Mouse (Mus musculus) CD8-positive naive resting alpha-beta T cell, adult 2 months (primary cell): ENCODE data around the gene Adsl.
A peak's percentile ranks its signal among the peaks of the same experiment; 100 is the strongest.
"Not testable (repeated sequence)": the region's sequence is repeated elsewhere in the genome, so short reads cannot be mapped to it uniquely, and the experiment has no call there.

Experiments used
- DNase-seq, 2 experiments: peaks; one replicate each; pipeline ENCODE4 v3.0.0; 2022; ENCODE audit warnings: low read depth in 2 of 2, low spot score in 2 of 2

Gene Adsl

GRCm38 (mm10) chr15:80948145-80949135 is at the start of gene Adsl:
Gene Adsl, plus strand, starts transcription at chr15:80948490.
- peak; percentile 81 to 89 for DNase-seq

- no peak for DNase-seq
These were observed 48.5 kb upstream of the Adsl start for GRCm38 (mm10) chr15:80899806-80900205.

- no peak for DNase-seq
These were observed 46.3 kb upstream of the Adsl start for GRCm38 (mm10) chr15:80901806-80902513.

GRCm38 (mm10) chr15:80904776-80905175 is 43.5 kb upstream of the Adsl start:
- not testable (repeated sequence) for DNase-seq

GRCm38 (mm10) chr15:80910183-80910582 is 38.1 kb upstream of the Adsl start:
- no peak for DNase-seq

- no peak for DNase-seq
These were observed 37.3 kb upstream of the Adsl start for GRCm38 (mm10) chr15:80910790-80911531.

- no peak for DNase-seq
These were observed 36.1 kb upstream of the Adsl start for GRCm38 (mm10) chr15:80912175-80912574.

- no peak for DNase-seq
These were observed 34.5 kb upstream of the Adsl start for GRCm38 (mm10) chr15:80913803-80914202.

- DNase-seq: no peak
These were observed 32.4 kb upstream of the Adsl start for GRCm38 (mm10) chr15:80915850-80916249.

- no peak for DNase-seq
These were observed 31.7 kb upstream of the Adsl start for GRCm38 (mm10) chr15:80916621-80917020.

GRCm38 (mm10) chr15:80920346-80920745 is 27.9 kb upstream of the Adsl start:
- no peak for DNase-seq

GRCm38 (mm10) chr15:80921781-80922180 is 26.5 kb upstream of the Adsl start:
- no peak for DNase-seq

GRCm38 (mm10) chr15:80924211-80924610 is 24.1 kb upstream of the Adsl start:
- no peak for DNase-seq

- DNase-seq: no peak
These were observed 19.4 kb upstream of the Adsl start for GRCm38 (mm10) chr15:80928811-80929355.

- DNase-seq: peak in 1 of 2 experiments; percentile 27
These were observed 18.2 kb upstream of the Adsl start for GRCm38 (mm10) chr15:80930048-80930571.

- peak; percentile 48 to 61 for DNase-seq
These were observed 17.5 kb upstream of the Adsl start for GRCm38 (mm10) chr15:80930676-80931320.

- no peak for DNase-seq
These were observed 16.8 kb upstream of the Adsl start for GRCm38 (mm10) chr15:80931345-80931960.

- no peak for DNase-seq
These were observed 13.4 kb upstream of the Adsl start for GRCm38 (mm10) chr15:80934841-80935240.

- no peak for DNase-seq
These were observed 11.6 kb upstream of the Adsl start for GRCm38 (mm10) chr15:80936686-80937085.

- no peak for DNase-seq
These were observed 9.7 kb upstream of the Adsl start for GRCm38 (mm10) chr15:80938615-80939014.
